Mouse (Mus musculus): ENCODE results near the gene Plekha4. TPM values are rescaled to one million over a fixed set of nuclear protein-coding genes. Genes with fewer than 3 reads are reported as not detected.

Gene Plekha4
- total RNA-seq, 2 experiments from 2014 or later: 3.7 to 5.2 TPM

DNA sequence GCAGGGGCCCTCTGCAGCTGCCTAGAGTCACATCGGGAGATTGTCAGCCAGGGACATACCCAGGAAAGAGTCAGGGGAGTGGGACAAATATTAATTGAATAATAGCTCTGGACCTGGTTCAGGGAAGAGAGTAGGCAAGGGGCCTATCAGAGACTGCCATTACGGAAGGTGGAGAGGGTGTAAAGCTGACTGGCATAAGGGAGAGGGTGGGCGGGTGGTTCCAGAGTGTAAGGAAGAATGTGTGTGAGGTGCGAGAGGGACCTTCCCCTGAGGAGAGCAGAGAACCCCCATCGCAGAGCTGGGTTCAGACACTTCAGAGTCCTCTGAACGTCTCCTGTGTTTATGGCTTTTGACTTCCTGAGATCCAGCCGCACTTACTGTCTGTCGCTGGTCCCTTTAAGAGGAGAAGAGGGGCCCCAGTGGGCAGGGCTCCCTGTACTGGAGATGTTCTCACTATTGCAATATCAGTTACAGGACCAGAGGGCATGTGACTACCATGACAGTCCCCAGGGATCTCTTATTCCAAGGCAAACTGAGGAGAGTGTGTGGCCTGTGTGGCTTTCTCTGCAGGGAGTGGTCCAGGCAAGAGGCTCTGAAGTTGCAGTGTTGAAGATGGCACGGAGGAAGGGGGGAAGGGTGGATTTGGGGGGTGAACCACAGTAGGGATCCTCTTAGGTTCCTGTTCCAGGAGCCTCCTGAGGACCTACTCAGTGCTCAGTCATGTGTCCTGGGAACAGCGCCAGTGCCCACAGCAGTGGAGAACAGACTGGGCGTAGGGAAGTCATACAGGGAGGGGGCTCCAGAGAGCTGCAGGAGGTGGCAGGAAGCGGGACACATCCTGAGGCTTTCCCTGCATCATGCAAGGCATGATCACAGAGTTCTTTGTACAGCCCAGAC is 35.7 kb downstream of the Plekha4 start:
- intact Hi-C loops (cut with DNase I): loop anchor here (2.0 kb wide), 1 partner anchor 85 kb away; no protein-coding TSS in a partner anchor
- DNase-seq (ENCODE audit: low spot score in 2 of 2): no peak

DNA sequence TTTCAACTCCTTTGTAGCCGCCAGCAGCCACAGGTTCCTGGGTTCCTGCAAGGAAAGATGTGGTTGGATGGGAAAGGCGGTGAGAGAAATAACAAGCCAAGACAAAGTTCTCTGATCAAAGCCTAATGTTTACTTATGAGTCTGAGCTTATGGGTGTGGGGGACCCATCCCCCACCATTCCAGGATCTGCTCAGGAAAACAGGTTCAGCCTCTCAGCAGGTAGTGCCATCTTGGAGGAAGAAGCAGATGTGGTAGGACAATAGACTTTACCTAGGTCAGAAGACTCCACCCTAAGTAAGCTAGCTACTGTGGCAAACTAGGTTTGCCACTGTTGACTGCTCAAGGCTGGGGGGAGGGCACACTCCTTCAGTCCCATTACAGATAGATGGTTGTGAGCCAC is 38.7 kb downstream of the Plekha4 start:
- intact Hi-C loops (cut with DNase I): no loop called here
- no peak for DNase-seq (ENCODE audit: low spot score in 2 of 2)

DNA sequence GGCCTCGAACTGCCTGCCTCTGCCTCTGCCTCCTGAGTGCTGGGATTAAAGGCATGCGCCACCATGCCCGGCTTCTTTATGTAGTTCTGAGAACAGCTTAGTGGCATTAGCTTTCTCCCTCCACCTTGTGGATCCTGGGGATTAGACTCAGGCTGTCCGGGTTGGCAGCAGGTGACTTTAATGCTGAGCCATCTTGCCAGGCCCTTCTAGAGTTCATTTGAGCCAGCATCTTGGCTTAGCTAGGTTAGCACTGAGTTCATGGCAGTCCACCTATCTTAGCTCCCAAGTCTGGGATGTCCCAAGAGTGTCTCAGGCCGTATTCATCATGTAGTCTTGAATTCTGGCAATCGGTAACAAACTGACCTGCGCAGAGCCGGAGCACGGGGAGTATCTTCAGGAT is 39.3 kb downstream of the Plekha4 start:
- DNase-seq (ENCODE audit: low spot score in 2 of 2): no peak
- intact Hi-C loops (cut with DNase I): no loop called here

DNA sequence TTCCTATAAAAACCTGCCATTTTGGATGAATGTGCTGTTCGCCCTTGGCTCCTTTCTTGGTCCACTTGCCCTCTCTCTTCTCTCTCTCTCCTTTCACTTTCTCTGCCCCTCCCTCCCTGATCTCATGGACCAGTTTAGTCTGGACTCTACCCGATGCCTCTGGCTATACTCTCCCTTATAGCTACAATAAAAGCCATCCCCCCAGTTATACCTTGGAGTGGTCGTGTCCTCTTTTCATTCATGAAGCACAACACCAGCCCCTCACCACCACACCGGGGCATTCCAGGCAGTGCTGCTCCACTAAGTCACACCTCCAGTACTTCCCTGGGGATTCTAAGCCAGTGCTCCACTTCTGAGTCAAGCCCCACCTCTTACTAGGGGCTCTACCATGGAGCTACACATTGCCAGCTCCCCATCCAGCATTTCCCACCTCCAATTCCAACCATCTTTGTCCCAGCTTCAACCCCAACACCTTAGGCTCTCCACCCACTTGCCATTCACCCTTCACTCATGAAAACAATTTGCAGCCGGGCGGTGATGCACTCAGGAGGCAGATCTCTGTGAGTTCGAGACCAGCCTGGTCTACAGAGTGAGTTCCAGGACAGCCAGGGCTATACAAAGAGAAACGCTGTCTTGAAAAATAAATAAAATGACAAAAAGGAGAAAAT is 41.1 kb downstream of the Plekha4 start:
- intact Hi-C loops (cut with DNase I): no loop called here

DNA sequence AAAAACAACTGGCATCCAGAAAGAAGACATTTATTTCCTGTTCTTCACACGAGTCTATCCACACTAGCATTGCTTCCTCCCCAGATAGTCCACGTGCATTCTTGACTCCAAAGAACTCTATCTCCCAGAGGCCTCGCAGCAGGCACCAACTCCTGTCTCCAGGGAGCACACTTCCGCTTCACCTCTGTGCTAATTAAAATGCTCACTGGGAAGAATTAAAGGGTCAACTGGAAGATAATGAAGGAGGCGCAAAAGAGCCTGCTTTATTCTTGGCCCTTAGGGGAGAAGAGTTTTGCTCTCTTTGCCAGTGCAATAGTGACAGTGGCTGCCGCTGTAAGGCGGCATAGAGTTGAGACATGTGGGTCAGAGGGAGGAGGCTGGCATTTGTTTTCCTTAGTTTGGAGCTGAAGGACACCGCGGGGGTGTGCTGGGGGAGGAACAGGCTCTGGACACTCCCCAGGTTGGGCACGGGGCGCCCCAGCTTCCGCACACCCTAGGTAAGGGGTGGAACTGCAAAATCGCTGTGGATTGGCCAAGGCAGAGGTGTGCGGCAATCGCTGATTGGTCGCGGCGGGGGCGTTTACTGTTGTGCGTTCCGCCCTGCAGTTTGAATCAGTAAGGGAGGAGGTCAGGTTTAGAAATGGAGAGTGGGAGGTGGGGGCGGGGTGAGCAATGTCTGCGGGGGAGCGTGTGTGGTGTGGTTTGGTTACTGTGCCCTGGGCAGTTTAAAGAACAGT is 41.8 kb downstream of the Plekha4 start:
- DNase-seq (ENCODE audit: low spot score in 2 of 2): peak; percentile 84
- intact Hi-C loops (cut with DNase I): no loop called here

More for the DNA sequence above, 41.1 kb downstream of the Plekha4 start:
- no peak for DNase-seq (ENCODE audit: low spot score in 2 of 2)

DNA sequence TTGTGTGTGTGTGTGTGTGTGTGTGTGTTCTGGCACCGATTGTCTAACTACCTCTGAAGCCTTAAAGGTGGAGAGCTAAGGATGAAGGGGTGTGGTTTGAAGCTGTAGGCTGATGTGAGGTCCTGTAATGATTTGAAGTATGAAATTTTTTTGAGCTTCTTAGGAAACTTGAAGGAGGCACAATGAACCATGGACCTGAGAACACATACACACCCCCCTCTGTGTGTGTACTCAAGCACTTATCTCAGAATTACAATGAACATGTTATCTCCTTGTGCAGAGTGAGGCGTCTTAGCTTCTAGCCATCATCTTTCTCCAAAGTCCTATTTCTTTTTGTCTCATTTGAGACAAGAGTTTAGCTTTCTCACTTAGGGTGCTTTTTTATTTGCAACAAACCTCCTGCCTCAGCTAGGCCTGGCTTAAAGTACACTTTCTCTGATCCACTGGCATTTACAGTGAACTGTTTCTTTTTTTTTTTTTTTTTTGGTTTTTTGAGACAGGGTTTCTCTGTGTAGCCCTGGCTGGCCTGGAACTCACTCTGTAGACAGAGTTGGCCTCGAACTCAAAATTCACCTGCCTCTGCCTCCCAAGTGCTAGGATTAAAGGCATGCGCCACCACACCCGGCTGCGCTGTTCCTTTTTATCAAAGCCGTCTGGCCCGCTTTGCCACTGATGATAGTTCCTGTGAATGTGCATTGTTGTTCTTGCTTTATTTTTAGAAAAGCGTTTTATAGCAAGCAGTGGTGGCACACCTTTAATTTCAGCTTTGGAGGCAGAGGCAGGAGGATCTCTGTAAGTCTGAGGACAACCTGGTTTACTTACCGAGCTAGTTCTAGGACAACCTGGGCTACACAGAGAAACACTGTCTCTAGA is 42.7 kb downstream of the Plekha4 start:
- intact Hi-C loops (cut with DNase I): no loop called here
- no peak for DNase-seq (ENCODE audit: low spot score in 2 of 2)

DNA sequence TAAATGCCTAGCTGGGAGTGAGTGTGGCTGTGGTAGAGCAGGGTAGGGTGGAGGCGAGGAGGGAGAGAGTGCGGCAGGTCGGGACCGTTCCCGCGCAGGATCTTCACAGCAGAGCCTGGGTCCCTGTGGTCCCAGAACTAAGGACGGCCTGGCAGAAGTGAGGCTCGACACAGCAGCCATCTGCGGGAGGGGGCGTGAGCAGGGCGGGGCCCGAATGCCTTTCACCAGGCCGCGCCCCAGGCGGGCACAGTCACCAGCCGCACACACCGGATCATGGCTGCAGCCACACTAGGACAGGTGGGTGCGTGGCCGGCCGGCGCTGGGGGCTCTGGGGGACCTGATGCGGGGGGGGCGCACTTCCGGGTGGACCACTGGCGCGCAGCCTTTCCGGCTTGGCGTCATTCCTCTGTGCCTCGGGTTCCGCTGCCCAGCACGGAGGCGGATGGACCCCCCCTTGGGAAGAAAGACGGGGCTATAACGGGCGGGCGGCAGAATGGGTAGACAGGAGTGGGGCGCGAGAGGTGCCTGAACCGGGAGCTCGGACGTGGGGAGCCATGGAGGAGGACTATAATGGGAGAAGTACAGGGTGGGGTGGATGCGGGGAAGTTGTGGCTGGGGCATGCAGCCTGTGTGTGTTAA is 44.1 kb downstream of the Plekha4 start, which contains the start of gene Bcat2:
Gene Bcat2, plus strand, starts transcription at position 51 of the 639 bp plus-strand sequence.
- DNase-seq (ENCODE audit: low spot score in 2 of 2): peak; percentile 60 to 61
- intact Hi-C loops (cut with DNase I): no loop called here

DNA sequence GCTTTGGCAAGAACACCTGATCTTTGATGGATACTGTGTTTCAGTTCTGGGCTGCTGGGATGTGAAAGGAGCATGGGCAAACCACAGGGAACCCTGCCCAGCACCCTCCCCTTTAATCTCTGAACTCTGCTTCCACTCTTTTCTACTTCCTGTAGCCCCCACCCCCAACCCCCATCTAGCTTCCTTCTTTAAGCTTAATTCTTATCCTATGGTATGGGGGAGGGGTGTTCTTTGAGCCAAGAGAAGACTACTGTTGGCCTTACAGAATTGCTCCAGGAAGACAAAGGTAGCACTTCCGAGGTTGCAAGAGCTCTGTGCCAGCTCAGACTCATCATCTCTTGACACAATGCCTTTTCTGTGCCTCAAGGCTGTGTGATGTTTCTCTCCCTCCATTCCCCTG is 45.8 kb downstream of the Plekha4 start:
- intact Hi-C loops (cut with DNase I): no loop called here

DNA sequence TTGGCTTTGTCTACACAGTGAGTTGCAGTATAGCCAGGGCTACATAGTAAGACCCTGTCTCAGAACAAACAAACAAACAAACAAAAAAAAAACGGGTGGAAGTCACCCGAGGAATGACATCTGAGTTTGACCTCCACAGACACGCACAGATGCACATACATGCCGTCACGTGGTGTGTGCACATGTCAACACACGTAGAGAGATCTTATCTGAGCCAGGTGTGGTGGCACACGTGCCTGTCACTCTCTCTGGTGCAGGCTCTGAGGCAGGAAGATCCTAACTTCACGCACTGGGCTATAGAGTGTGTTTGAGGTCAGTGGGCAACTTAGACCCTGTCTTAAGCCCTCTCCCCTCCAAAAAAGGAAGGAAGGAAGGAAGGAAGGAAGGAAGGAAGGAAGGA is 47.8 kb downstream of the Plekha4 start:
- intact Hi-C loops (cut with DNase I): no loop called here

More for the DNA sequence above, 45.8 kb downstream of the Plekha4 start:
- DNase-seq (ENCODE audit: low spot score in 2 of 2): no peak

DNA sequence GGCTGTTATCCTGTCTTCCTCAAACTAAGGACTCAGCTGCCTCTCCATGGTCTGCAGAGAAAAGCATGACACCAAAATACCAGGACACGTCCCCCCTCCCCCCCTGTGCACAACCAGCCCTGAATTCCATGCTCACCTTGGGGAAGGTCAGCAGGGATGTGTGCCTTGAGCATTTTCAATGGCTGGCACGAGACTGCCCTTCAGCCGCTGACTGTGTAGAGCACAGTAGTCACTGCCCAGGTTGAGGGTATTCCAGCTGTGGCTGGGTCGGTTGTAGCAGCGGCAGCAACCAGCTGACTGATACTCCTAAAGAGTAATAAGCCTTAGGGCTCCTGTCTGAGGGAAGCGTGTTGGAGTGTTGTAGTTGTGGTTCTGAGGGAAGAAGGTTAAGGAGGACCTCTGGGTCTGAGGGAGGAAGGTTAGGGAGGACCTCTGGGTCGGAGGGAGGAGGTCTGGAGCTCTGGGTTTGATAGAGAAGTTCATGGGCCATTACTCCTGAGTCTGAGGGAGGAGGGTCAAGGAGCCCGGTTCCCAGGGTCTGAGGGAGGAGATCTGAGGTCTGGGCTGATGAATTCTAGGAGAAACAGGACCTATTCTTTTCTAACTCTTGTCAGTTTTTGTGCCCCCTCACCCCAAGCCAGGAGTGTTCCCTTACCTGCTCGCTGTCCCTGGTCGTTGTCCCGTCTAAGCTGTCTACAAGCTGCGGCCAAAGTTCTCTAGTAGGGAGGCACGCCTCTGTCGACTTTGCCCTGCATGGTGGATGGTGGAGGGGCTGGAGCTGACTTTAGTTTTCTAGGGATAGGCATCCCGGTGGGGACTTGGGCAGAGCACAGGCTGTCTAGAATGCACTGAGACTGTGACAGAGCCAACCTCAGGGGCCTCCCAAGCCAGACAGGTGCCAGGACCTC is 48.6 kb downstream of the Plekha4 start:
- intact Hi-C loops (cut with DNase I): no loop called here
- DNase-seq (ENCODE audit: low spot score in 2 of 2): no peak

More for the DNA sequence above, 47.8 kb downstream of the Plekha4 start:
- DNase-seq (ENCODE audit: low spot score in 2 of 2): no peak

DNA sequence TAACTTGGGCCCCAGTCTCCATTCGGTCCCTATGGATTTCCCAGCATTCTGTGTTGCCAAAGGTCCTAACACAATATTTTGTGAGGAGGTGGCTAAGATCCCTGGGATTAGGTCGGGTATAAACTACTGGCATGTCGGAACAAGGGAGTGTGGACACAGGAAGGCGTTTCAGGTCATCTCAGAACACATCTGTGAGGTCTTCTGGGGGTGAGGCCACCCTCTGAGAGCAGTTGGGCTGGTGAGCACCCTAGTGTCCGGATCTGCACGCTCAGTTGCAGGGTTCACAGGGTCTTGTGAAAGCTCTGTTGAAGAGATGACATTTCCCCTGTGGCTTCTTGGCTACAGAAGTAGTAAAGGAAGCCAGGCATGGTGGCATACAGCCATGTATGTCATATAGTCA is 59.8 kb downstream of the Plekha4 start:
- DNase-seq (ENCODE audit: low spot score in 2 of 2): no peak
- intact Hi-C loops (cut with DNase I): no loop called here

DNA sequence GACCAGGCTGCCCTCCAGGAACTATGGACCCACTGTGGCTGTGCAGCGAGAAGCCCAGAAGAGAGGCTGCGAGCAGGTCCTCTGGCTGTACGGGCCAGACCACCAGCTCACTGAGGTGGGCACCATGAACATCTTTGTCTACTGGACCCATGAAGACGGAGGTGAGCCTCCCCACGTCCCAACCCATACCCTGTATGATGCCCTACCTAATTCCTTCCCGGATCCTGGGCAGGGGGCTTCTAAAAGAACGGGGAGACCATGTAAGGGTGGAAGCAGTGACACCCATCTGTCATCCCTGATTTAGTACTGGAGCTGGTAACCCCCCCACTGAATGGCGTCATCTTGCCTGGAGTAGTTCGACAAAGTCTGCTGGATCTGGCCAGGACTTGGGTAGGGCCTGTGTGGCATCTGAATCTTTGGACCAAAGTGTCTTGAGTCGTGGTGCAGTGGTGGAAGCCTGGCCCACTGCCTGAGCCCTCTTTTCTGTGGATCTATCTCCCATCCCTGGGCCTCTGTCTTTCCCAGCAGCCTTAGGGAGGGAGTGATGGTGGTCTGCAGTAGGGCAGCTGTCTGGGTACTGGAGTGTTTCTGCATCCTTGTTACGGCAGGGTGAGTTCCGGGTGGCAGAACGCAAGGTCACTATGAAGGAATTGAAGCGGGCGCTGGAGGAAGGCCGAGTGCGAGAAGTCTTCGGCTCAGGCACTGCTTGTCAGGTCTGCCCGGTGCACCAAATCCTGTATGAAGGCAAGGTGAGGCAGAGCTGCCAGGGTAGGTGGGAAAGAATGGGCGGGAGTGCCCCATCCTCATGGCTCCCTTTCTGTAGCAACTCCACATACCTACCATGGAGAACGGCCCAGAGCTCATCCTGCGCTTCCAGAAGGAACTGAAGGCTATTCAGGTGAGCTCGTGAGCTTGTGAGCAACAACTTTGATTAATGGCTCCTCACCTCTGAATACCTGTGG is 61.8 kb downstream of the Plekha4 start:
- intact Hi-C loops (cut with DNase I): no loop called here
- no peak for DNase-seq (ENCODE audit: low spot score in 2 of 2)

DNA sequence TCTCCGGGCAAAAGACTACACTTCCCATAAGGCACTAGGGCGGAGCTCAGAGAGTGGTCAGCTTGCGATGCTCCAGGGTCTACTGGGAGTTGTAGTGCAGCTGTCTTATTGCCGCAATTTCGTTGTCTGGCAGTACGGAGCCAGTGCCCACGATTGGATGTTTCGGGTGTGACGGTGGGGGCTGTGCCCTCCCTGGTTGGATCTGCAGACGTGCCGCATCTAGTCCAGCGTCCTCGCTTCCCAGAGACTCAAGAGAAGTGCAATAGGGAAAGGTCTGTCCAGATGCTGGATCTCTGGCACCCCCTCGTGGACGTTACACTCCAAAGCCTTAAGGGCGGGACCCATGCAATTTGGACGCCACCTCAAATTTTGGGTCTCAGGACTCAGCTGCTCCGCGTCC is 63.0 kb downstream of the Plekha4 start:
- peak; percentile 95 to 97 for DNase-seq (ENCODE audit: low spot score in 2 of 2)
- intact Hi-C loops (cut with DNase I): no loop called here

DNA sequence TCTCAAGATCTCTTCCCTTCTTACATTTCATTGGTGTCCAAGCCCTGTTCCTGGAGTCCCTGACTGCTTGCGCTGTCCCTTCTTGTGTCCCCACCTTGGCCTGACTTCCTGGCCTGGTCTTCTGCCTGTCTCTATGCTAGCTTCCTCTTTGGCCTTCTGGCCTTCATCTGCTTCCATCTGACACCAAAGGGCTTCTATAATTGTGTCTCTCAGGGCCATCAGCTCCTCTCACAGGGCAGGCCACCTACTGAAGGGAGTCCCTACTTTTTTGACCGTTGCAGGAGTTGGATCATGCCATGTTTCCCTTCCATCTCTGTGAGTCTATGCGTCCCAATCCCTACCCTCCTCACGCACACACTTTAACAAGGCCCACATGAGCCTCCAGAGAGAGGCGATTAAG is 63.8 kb downstream of the Plekha4 start:
- no peak for DNase-seq (ENCODE audit: low spot score in 2 of 2)
- intact Hi-C loops (cut with DNase I): loop anchor here (2.0 kb wide), 1 partner anchor 35 kb away; the partner anchor contains the start of gene Hsd17b14

DNA sequence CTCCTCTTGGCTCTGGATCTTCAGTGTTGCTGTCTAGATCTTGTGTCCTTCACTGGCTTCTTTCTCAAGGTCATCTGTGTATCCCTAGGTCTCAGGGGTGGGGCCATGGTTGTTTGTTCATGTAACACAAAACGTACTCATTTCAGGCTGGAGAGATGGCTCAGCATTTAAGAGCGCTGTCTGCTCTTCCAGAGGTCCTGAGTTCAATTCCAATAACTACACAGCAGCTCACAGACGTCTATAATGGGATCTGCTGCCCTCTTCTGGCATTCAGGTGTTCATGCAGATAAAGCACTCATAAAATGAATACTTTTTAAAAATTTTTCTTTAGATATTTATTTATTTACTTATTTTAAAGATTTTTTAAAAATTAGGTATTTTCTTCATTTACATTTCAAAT is 64.7 kb downstream of the Plekha4 start:
- intact Hi-C loops (cut with DNase I): loop anchor here (2.0 kb wide), 1 partner anchor 36 kb away; the partner anchor contains the start of gene Hsd17b14

DNA sequence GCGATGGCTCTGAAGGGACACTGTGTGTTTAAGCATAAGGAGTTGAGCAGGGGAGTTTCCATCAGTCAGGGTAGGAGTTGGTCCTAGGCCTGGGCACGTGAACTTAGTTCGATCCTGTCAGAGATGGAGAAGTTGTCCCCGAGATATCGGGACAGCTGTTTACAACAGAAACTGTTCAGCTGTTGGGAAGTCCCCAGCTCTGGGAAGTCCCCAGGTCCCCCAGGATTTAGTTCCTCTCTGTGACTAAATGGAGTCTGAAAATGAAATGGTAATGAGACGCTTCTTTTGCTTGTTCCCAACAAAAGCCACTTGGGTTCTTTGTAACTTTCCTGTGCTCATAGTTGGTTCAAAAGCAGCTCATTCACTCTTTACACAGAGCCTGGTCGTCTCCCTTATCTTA is 65.8 kb downstream of the Plekha4 start:
- no peak for DNase-seq (ENCODE audit: low spot score in 2 of 2)
- intact Hi-C loops (cut with DNase I): loop anchor here (2.0 kb wide), 1 partner anchor 37 kb away; the partner anchor contains the start of gene Hsd17b14

More for the DNA sequence above, 64.7 kb downstream of the Plekha4 start:
- no peak for DNase-seq (ENCODE audit: low spot score in 2 of 2)
